In genomic region chr4:99953904-99954303, GRCm38 (mm10) we compare ENCODE assay signal across 17 mouse cellular contexts. TPM values are rescaled to one million over a fixed set of nuclear protein-coding genes. Genes with fewer than 3 reads are reported as not detected.
A peak's percentile ranks its signal among the peaks of the same experiment; 100 is the strongest.
DNase-seq lines count a peak whose midpoint lies in the region; TF ChIP-seq lines count a peak whose summit lies in the region.
"Had no signal": no experiment of that assay in that cellular context is flagged by ENCODE, and none has a peak within 500 bp of the region (broad histone marks: within the 10 kb centered on the region; RNA-seq: fewer than 3 reads in every experiment).

No protein-coding gene starts in this region.

- DNase-seq in gastrocnemius, adult 2 months: peak; percentile 66
- no peak for DNase-seq in gastrocnemius, postnatal 14 days
- DNase-seq in layer of hippocampus, adult 2 months (ENCODE audit: low spot score in 2 of 2): no peak
- no peak for DNase-seq in layer of hippocampus, postnatal 36 days
- peak; percentile 60 for DNase-seq in 3134 (ENCODE audit: extremely low read depth, insufficient read length, low spot score)
- peak; percentile 77 for DNase-seq in skeletal muscle tissue, adult 2 months (ENCODE audit: low read depth, low spot score)
- no peak for DNase-seq in kidney, adult 8-10 months
- DNase-seq: adrenal gland, adult 2 months; adrenal gland, postnatal 36 days; cerebellum, adult 2 months; cerebellum, postnatal 10 days; gastrocnemius, postnatal 10 days; heart, postnatal 4 days had no signal

- H3K27ac ChIP-seq in gastrocnemius, adult 2 months: peak overlapping the region; percentile 90
- peak overlapping the region; percentile 46; the same call in 1 of the 2 replicates for H3K27ac ChIP-seq in layer of hippocampus, adult 2 months
- H3K27ac ChIP-seq: embryonic facial prominence, embryonic 10.5 days; forebrain, embryonic 13.5 days; heart, embryonic 13.5 days; hindbrain, embryonic 12.5 days had no signal

- no peak for TF ChIP-seq CTCF in gastrocnemius, adult 2 months (IDR thresholded peaks at IDR 0.05)
- TF ChIP-seq CTCF in layer of hippocampus, adult 2 months (conservative IDR thresholded peaks at IDR 0.05): no peak

- intact Hi-C loops in gastrocnemius, adult 2 months (cut with DNase I): loop anchor here (2.0 kb wide), 1 partner anchor 23 kb away; no protein-coding TSS in a partner anchor
- intact Hi-C loops in gastrocnemius, postnatal 14 days (cut with DNase I; ENCODE audit: low total_unique reads): no loop called here

- peak overlapping the region; percentile 57 for H3K4me3 ChIP-seq in gastrocnemius, adult 2 months
- no peak overlapping the region for H3K4me3 ChIP-seq in layer of hippocampus, adult 2 months
- H3K4me3 ChIP-seq: embryonic facial prominence, embryonic 10.5 days; forebrain, embryonic 13.5 days; heart, embryonic 13.5 days; hindbrain, embryonic 12.5 days had no signal

RNA-seq across cellular contexts. Expression of gene Itgb3bp, which starts 24.3 kb away (rescaled TPM):
- 1 to 10 TPM; 3.7 to 5.1 TPM for total RNA-seq in gastrocnemius, adult 2 months (2021)
- 1 to 10 TPM; 4.1 TPM for total RNA-seq in gastrocnemius, postnatal 14 days (2021)
- total RNA-seq in layer of hippocampus, adult 2 months (2021): 1 to 10 TPM; 5.1 to 6.4 TPM
- total RNA-seq in layer of hippocampus, postnatal 36 days (2021): 1 to 10 TPM; 4.4 to 6.0 TPM

RNA-seq across cellular contexts. Expression of gene Pgm1, which starts 24.7 kb away (rescaled TPM):
- 1,000 to 10,000 TPM; 1,079 to 1,367 TPM for total RNA-seq in gastrocnemius, adult 2 months (2021)
- total RNA-seq in gastrocnemius, postnatal 14 days (2021): 100 to 1,000 TPM; 889 to 917 TPM
- total RNA-seq in layer of hippocampus, adult 2 months (2021): 10 to 100 TPM; 62.4 to 63.0 TPM
- 10 to 100 TPM; 58.6 to 62.7 TPM for total RNA-seq in layer of hippocampus, postnatal 36 days (2021)

Comparison
In these comparisons a context has a peak if more than half of its experiments do, and no peak if none do; other contexts are left out.
1. DNase-seq: peak in gastrocnemius, adult 2 months (single experiment), 3134 (single experiment) and skeletal muscle tissue, adult 2 months (single experiment); none in gastrocnemius, postnatal 14 days (single experiment), layer of hippocampus, adult 2 months (0 of 2), layer of hippocampus, postnatal 36 days (0 of 2) and kidney, adult 8-10 months (0 of 2).
2. RNA of gene Pgm1, which starts 24.7 kb away (total RNA-seq): 1,079 to 1,367 TPM in gastrocnemius, adult 2 months and 889 to 917 TPM in gastrocnemius, postnatal 14 days; 62.4 to 63.0 TPM in layer of hippocampus, adult 2 months and 58.6 to 62.7 TPM in layer of hippocampus, postnatal 36 days; every median in the first group is over 10 times any median in the second.